Mouse (Mus musculus): ENCODE data around the gene Gm4969.
"Not testable (repeated sequence)": the region's sequence is repeated elsewhere in the genome, so short reads cannot be mapped to it uniquely, and the experiment has no call there.

Gene Gm4969

GRCm38 (mm10) chr7:19071024-19071423, 47.1 kb downstream of the Gm4969 start:
- not testable (repeated sequence) for DNase-seq (ENCODE audit: low read depth, low spot score)

GRCm38 (mm10) chr7:19069500-19069899, 48.7 kb downstream of the Gm4969 start:
- DNase-seq (ENCODE audit: low read depth, low spot score): no peak

GRCm38 (mm10) chr7:19068707-19069106, 49.5 kb downstream of the Gm4969 start:
- peak; percentile 62 for DNase-seq (ENCODE audit: low read depth, low spot score)

GRCm38 (mm10) chr7:19067935-19068334, 50.2 kb downstream of the Gm4969 start:
- DNase-seq (ENCODE audit: low read depth, low spot score): no peak

GRCm38 (mm10) chr7:19067063-19067462, 51.1 kb downstream of the Gm4969 start:
- no peak for DNase-seq (ENCODE audit: low read depth, low spot score)

GRCm38 (mm10) chr7:19065896-19066295, 52.3 kb downstream of the Gm4969 start:
- no peak for DNase-seq (ENCODE audit: low read depth, low spot score)

GRCm38 (mm10) chr7:19057405-19057804, 60.8 kb downstream of the Gm4969 start:
- no peak for DNase-seq (ENCODE audit: low read depth, low spot score)

GRCm38 (mm10) chr7:19055108-19055507, 63.1 kb downstream of the Gm4969 start:
- no peak for DNase-seq (ENCODE audit: low read depth, low spot score)

GRCm38 (mm10) chr7:19054777-19055076, 63.4 kb downstream of the Gm4969 start:
- no peak for DNase-seq (ENCODE audit: low read depth, low spot score)

- DNase-seq (ENCODE audit: low read depth, low spot score): no peak
Observed at GRCm38 (mm10) chr7:19054047-19054776, 64.0 kb downstream of the Gm4969 start, which contains the start of gene Rsph6a. Gene Rsph6a (plus strand): TSS chr7:19054690.

- no peak for DNase-seq (ENCODE audit: low read depth, low spot score)
Observed at GRCm38 (mm10) chr7:19053136-19053532, 65.0 kb downstream of the Gm4969 start.

GRCm38 (mm10) chr7:19052345-19053135, 65.6 kb downstream of the Gm4969 start:
- no peak for DNase-seq (ENCODE audit: low read depth, low spot score)

GRCm38 (mm10) chr7:19051161-19051560, 67.0 kb downstream of the Gm4969 start:
- no peak for DNase-seq (ENCODE audit: low read depth, low spot score)

GRCm38 (mm10) chr7:19050172-19050571, 68.0 kb downstream of the Gm4969 start:
- no peak for DNase-seq (ENCODE audit: low read depth, low spot score)

- no peak for DNase-seq (ENCODE audit: low read depth, low spot score)
Observed at GRCm38 (mm10) chr7:19049252-19049651, 68.9 kb downstream of the Gm4969 start.

Measured in c-Kit-negative CD71-positive TER-119-positive erythroid progenitor cells, embryonic 14.5 days (primary cell).